Mouse (Mus musculus): ENCODE data around the gene Phox2a.

DNA sequence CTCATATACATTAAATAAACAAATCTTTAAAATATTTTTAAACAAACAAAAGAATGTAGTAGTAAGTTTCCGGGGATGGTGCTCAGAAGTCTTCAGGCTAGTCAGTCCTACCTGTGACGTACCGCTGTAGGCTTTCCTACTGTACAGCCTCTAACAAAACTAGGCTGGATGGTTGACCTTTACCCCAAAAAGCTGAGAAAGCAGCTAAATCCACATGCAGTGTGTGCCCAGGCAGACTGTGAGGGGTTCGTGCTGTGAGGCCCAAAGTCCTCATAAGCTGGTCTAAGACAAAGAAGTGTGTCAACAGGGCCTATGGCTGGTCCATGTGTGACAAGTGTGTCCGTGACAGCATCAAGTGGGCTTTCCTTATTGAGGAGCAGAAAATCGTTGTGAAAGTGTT, 34.7 kb downstream of the Phox2a start:
- TF ChIP-seq CTCF (IDR thresholded peaks at IDR 0.05; ENCODE audit: control insufficient read depth, insufficient read depth, insufficient read length) (no peak), FOSL1 (IDR thresholded peaks at IDR 0.05; ENCODE audit: insufficient read depth, low read length, poor library complexity, severe bottlenecking) (no peak), MAX (IDR thresholded peaks at IDR 0.05) (no peak), USF1 (IDR thresholded peaks at IDR 0.05; ENCODE audit: low read depth) (no peak)

Measured in C2C12 (cell line).